Mouse (Mus musculus) frontal cortex, postnatal 25 days (tissue): ENCODE measurements around the gene Chaf1a.

Experiments used
- DNase-seq, 2 experiments: peaks; one replicate each; pipeline ENCODE4 v3.0.0; 2022; ENCODE audit warnings: low spot score in 2 of 2

Chaf1a gene

DNA sequence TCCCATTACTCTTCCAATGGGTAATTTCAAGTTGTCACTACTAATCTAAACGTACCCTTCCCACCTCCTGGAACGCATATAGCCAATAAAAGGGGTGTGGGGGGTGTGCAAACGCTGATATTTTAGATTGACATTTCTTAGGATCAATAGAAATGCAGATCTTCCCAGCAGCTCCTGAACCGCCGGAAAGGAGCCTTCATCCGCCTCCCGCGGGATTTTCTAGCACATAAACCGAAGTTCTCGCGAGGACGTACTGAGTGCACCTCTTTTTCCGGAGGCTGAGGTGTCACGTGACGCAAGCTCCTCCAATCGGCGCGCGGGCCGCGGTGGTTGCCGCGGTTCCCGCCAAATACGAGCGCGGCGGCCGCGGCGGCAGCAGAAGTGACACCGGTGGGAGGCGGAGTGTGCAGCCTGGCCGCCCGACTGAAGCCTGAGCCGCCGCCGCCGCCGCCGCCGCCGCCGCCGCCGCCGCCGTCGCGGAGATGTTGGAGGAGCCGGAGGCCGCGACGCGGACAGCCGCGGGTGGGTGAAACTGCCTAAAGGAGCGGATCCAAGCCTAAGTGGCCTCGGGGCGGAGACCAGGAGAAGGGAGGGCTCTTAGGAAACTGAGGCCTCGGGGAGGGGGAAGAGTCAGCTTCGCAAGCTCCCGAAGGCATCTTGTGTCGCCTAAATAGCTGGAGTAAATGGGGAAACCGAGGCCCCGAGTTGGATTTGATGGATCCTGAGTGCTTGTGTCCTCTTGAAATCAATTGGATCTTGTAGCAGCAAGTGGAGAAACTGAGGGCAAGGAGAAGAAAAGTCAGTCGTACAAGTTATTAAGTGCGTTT lies at the start of gene Chaf1a:
Chaf1a (plus strand) TSS at position 410 of the 827 bp plus-strand sequence.
- peak; percentile 89 to 91 for DNase-seq

DNA sequence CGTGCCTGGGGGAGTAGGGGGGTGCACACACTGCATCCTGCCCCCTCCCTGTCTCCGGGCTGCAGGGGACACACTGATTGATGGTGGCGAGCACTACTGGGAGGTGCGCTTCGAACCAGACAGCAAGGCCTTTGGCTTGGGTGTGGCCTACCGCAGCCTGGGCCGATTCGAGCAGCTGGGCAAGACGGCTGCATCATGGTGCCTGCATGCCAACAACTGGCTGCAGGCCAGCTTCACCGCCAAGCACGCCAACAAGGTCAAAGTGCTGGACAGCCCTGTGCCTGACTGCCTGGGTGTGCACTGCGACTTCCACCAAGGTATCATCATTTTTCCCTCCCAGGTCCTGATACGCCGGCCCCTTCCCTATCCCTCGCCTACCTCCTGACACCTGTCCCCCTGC lies 44.2 kb upstream of the Chaf1a start:
- no peak for DNase-seq

DNA sequence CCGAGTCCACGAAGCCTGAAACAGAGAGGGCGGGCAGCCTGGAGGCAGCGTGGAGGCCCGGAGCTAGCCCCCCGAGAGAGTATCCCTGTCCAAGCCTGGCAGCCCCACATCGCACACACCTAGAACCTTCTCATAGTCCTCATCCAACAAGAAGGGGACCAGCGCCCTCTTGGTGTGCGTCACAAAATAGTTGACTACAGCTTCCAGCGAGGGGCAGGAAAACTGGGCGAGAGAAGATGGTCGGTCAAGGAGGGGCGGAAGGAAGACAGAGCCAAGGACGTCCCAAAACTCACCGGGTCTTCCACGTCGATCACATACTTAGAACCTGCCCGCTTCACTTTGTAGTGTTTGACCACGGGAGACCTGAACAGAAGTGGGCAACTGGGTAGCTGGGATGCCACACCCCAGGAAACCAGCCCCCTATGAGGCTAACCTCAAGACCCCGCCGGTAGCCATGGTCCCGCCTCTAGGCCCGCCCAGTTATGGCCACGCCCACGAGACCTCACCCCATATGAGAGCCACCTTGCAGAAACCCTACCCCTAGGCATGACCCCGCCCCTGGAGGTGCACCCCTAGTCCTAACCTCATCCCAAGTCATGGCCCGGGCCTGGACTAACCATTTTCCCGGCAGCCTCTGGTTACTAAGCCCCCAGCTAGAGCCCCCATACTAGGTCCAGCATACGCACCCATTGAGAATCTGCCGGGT lies 40.3 kb upstream of the Chaf1a start:
- no peak for DNase-seq

DNA sequence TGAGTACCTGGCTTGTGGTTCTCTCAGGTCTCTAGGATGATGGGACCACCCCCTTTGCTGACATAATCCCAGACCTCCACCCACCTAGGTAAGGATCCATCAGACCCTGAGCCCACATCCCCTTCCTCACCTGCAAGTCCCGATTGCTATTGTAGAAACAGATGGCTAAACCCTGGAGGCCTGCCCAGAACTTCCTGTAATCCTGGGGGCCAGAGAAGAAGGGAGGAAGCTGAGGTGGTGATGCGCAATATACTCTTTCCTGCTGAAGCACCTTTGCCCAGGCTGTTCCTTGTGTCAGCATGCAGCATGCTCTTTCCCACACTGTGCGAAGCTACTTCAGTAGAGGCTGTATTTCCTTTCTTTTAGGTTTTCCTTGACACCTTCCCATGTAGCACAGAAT lies 37.2 kb upstream of the Chaf1a start:
- no peak for DNase-seq

DNA sequence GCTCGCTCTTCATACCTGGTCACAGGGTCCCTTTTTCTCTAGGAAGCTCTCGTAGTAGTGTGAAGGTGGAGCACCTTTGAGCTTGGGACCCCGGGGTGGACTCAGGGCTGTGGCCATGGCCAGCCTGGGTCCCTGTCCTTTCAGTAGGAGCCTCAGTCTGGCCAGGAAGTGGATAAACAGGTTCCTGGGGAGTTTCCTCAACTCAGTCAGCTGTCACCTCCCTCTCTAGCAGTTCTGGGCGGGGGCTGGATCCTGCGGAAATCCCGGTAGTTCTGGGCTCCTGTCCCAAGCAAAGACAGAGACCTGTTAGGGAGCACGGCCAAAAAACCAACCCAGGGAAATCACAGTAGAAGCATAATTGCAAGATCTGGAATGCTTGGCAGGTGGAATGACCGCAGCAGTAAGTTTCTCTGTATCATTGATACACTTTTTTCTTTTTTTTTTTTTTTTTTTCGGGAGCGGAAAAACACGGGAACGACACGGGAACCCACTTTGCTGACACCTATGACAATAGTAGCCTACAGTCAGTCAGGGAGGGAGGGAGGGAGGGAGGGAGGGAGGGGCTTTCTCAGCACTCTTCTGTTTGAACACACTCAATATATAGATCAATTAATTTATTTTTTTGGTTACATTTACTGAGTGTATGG lies 34.7 kb upstream of the Chaf1a start, which contains the start of the genes Stap2 and Mpnd:
Stap2 (minus strand) TSS at position 170 of the 647 bp plus-strand sequence.
Mpnd (plus strand) TSS at position 297 of the 647 bp plus-strand sequence.
- no peak for DNase-seq

DNA sequence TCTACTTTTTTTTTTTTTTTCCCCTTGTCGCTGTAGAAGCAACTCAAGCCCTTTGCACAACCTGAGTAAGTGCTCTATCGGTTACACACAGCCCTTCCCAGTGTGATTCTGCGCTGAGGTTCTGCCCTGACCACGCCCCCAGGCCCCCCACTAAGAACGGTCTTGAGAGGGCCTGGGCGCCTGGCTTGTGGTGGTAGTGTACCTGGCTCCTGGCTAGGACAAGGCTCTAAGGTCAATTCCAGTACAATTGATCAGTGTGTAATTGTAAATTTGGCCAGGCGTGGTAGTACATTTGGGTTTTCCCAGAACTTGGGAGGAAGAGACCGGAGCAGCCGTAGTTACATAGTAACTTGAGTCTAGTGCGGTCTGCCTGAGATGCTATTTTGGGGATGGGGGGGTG lies 33.3 kb upstream of the Chaf1a start:
- no peak for DNase-seq

DNA sequence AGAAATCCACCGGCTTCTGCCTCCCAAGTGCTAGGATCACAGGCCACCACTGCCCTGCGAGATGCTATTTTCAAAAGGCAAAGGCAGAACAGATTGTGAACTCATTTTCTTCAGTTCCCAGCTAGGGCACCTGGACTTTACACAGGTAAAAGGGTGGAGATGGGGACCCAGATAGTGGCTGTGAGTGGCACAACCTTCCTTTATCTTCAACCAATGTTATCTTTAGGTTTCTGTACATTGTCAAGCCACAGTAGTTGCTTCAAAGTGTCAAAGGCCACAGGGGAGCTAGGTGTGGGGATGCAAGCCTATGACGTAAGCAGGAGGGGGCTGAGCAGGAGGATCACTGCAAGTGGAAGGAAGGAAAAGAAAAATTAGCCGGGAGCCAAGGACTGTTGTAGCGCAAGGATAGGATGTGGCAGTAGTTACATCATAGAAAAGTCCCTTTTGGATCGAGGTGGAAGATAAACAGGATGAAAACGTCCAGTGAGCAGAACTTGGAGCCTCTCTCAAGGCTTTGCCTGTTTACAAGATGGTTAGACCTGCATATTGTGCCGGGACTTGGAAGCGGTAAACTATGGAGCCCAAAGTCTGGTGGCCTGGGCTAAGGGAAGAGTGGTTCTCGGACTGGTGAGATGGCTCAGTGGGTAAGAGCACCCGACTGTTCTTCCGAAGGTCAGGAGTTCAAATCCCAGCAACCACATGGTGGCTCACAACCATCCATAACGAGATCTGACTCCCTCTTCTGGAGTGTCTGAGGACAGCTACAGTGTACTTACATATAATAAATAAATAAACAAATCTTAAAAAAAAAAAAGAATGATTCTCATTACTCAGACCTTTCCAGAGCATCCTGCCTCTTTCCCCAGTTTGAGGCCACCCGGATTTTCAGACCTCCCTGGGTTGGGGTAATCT lies 32.5 kb upstream of the Chaf1a start:
- no peak for DNase-seq

DNA sequence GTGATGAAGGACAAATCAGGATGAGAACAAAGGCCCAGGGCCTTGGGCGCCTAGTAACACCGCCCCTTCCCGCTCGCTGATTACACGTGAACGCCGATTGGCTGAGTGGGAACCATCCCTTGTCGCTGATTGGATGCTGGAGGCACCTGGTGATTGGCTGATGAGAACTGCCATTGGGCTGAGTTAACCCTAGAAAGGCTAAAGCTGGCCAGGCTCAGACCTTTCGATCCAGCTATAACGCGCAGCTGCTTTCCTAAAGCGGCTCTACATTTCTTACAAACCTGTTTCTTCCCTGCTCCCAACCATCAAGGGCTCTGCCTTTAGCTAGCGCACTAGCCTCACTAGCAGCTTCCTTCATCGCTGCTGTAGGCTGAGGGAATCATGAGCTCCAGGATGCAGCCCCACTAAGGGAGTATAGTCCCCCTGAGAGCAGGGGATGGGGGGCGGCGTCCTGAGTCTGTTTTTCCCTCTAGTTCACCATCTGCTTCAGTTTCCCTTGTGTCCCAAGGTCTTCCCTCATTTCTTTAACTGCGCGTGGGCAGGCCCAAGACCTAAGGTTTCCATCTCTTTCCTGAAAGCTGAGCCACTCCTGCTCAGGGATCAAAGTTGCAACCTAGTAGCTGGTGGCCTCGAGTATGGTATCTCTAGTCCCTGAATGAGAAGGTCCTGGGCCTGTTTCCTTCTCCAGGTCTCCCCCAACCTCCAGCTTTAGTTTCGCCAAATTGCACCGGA lies 31.7 kb upstream of the Chaf1a start:
- DNase-seq: peak; percentile 80 to 89

DNA sequence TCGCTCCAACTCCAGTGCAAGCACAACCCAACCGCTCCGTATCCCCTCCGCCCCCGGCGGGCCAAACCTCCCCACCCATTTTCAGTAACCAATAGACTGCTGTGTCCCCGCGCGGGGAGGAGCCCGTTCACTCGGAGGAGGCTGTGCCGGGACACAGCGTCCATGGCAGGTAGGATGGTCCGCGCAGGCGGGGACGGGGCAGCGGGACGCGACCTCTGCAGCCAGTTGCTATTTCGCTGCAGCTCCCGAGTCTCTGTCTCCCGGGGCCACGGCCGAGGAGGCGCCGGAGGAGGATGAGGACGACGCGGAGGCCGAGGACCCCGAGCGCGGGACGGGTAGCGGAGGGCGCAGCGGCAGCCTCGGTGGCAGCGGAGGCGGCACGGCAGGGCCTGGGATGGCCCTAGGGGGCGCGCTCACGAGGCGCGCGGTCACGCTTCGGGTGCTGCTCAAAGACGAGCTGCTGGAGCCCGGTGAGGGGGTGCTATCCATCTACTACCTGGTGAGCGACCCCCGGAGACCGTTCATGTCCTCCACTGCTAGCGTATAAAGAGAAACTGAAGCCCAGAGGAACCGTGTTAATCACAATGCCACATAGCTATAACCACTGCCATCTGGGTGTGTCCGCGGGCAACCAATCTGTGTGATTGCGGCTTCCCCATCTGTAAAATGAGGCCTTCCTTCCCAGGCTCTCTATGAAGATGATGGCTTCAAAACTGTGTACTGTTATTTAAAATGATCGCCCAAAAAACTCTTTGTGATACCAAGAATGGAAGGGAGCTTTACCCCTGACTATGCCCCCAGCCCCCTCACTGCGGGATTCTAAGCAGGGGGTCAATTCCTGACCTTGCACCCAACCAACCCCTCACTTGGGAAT lies 30.9 kb upstream of the Chaf1a start:
- DNase-seq: peak; percentile 80 to 84

DNA sequence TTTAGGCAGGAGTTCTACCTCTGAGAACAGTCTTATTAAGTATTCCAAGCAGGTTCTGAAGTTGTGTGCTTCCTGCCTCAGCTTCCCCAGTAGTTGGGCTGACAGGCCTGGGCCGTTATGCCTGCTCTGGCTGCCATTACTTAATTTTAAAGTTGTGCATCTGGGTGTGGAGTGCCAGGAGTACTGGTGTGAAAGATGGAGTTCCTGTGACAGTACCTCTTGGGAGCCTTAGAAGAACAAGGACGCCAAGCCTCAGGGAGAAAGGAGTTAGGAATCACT lies 30.3 kb upstream of the Chaf1a start:
- DNase-seq: no peak

DNA sequence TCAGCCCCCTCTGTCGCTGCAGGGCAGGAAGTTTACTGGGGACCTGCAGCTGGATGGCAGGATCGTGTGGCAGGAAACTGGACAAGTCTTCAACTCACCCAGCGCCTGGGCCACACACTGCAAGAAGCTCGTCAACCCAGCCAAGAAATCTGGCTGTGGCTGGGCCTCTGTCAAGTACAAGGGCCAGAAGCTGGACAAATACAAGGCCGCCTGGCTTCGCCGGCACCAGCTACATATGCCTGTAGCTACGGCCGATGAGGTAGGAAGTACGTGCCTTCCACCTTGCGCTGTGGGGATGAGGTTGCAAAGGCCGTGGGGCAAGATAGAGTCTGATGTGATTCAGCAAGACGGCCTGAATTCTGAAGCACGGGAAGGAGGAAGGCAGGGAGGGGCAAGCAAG lies 30.0 kb upstream of the Chaf1a start:
- no peak for DNase-seq

DNA sequence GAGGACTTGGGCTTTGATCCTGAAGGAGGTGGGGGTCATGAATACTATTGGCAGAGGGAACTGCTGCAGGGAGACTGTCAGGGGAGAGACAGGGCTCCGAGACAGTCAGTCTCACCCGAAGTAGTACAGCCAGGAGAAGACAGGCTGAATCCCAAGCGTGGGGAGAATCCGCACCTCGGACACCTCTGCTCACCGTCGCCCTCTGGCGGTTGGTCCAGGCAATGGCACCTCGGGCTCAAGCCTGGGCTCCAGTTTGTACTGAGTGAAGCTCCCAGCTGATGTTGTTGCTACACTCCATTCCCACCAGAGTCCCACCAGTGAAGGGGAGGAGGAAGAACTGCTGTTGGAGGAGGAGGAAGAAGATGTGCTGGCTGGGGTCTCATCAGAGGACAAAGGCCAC lies 29.6 kb upstream of the Chaf1a start:
- peak; percentile 68 to 70 for DNase-seq

DNA sequence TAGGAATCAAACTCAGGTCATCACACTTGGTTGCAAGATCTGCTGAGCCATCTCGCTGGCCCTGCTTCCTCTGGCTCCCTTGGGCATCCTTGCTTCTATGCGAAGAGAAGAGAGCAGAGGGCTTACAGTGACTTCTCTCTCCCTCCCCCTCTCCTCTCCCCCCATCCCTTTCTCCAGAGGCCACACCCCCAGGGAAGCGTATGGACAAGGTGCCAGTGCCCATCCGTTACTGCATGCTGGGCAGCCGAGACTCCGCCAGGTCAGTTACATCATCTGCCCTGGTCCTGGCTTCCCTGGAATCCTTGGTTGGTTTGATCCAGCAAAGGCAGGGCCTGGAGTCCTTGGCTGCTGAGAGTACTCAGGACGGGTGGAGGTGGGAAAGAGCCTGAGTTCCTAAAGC lies 28.8 kb upstream of the Chaf1a start:
- DNase-seq: no peak

DNA sequence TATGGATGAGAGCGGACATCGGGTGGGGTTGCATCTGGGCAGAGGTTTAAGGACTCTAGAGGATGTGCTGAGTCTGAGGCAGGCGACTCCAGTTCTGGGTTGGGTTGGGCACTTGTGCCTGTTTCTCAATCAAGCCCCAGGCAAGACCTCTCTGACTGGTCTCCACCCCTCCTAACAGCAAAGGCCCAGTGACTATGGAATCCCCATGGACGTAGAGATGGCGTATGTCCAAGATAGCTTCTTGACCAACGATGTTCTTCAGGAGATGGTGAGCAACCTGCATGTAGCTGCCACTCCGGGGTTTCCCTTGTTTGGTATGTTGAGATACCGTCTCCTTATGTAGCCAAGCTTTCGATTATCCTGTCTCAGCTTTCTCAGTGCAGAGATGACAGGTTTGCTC lies 24.9 kb upstream of the Chaf1a start:
- DNase-seq: no peak

DNA sequence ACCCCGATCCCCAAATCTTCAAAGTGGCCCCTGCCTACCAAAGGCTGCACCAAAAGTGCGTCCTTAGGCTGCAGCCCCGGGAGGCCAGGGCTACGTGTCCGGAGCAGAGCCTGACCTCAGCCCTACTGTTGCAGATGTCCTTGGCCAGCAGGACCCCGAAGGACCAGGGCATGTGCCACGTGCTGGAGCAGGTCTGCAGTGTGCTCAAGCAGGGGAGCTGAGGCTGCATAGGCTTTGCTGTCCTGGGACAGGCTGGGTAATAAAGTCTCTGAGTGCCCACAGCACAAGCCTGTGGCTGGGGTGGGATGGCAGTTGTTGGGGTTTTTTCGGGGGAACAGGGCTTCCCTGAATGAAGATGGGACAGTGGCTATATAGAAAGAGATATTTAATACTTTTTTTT lies 23.9 kb upstream of the Chaf1a start:
- no peak for DNase-seq

DNA sequence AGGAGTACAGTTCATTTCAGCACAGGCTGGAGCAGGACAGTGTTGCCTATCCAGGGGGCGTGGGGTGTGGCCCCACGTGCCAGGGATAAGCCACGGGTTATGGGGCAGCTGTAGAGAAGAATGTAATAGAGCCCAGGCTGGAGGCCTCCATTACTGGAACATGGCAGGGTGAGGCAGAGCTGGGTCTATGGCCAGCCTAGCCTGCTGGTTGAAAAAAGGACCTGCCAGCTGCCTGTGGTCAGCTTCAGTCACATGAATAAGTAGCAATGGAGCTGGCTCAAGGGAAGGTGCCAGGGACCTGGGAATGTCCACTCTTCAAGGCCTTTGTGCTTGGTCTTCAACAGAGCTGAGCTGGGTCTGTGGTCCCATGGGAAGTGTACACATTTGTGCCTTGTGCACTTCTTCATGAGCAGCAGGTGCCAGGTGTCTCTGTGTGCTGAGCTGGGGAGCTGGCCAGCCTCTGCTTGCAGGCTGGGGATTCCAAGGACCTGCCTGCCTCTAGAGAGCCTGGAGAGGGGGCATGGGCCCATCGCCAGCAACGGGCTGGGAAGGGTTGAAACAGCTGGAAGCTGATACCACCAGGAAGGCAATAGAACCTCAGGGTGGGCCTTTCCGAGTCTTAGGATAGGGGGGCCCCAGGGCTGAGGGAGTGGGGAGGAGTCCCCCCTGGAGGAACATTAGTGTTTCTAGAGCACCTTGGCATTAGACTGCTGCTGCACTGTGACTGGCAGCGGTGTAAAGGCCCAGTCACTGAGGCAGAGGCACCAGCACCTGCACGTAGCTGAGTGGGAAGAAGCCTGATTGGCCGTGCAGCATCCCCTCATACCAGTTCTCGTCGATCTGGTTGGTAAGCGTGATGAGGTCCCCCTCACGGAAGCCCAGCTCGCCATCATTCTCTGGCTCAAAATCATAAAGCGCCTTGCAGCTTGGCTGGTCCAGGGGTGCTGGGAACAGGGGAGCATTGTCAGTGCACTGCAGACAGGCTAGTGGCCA lies 23.1 kb upstream of the Chaf1a start:
- DNase-seq: no peak

DNA sequence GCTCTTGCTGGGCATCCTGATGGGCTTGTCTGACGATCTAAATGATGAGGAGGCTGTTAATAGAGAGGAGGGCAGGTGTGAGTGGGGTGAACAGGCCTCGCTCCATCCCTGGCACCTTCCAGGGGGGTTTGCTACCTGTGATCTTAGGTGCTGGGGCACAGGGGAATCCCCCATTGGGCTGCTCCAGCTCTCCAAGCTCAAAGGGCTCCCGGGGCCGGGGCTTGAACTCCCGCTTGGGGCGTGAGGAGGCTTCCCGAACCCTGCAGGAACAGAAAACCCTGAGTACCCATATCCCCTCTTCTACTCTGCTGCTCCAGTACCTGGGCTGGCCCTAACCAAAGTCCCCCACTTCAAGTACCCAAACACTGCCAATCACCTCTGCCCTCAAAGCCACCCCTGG lies 22.4 kb upstream of the Chaf1a start:
- DNase-seq: no peak

DNA sequence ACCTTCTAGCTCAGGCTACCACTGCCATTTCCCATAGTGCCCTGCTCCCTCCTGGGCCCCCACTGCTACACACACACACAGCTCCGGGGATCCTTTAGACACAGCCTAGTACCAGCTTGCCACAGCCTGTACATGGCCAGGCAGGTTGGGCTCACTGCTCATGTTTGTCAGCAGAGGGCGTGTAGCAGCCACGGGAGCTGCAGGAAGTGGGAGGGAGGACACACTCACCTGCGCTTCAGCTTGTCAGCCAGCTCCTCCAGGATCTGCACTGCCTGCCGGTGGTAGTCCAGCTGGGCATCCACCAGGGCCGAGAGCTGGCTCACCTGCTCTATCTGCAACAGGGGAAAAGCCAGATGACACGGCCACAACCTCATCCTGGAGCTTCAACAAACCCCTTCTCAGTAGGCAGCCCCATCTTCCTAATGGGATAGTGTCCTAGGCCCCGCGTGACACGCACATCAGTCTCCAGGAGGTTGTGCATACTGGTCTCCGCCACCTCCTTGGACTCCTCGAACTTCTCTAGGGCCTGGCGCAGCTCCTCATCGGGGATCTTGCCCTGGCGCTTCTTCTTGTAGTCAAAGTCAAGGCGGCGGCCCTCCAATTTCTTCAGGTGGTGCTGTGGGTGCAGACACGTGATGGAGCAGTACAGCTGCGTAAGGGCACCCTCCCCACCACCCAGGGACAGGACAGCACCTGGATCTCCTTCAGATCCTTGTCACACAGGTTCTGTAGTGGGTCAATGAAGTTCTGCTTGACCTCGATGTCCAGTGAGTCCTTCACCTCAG lies 21.7 kb upstream of the Chaf1a start:
- no peak for DNase-seq
